Mouse (Mus musculus) testis, adult 10 weeks (tissue): ENCODE results near the gene Gclc. TPM values are rescaled to one million over a fixed set of nuclear protein-coding genes. Genes with fewer than 3 reads are reported as not detected.

ENCODE experiments used
- polyA plus RNA-seq: library from polyadenylated mRNA; stranded (reverse); fragments of 350-450 nt; fragmentation: Illumina TruSeq; extraction: RNeasy Lipid Tissue Mini Kit (QIAGEN cat#74804); gene quantifications from one replicate; pipeline ENCODE4 v1.2.3, GENCODE M21; 2014; ENCODE audit warnings: low read depth, low replicate concordance

The Gclc gene
- polyA plus RNA-seq = 34.8 TPM

GRCm38 (mm10) chr9:77753853-77754727 lies at the start of gene Gclc:
TSS of gene Gclc (plus strand) at chr9:77754535.

Other genes starting within 250 kb of the Gclc start
- gene Lrrc1, start 209.7 kb upstream of the Gclc start, polyA plus RNA-seq = 140 TPM
- 0.48 TPM for gene Klhl31, start 118.0 kb upstream of the Gclc start, polyA plus RNA-seq
- gene Elovl5, start 162.8 kb downstream of the Gclc start, polyA plus RNA-seq = 99.5 TPM